Mouse (Mus musculus) heart, postnatal 0 days (tissue): ENCODE measurements around the gene Tnfrsf1a. TPM values are rescaled to one million over a fixed set of nuclear protein-coding genes. Genes with fewer than 3 reads are reported as not detected.

Source experiments
- ATAC-seq: fragments of 200-750 bp; cut with Nextera tagmentation; 2 replicates; pipeline ENCODE4 v1.8.0; 2017; ENCODE audit warnings: low read depth, moderate number of reproducible peaks, moderate library complexity; ENCODE audit not compliant: insufficient read depth
- DNase-seq: peaks from one replicate; pipeline ENCODE4 v3.0.0-alpha.2; 2016; ENCODE audit warnings: low spot score
- H3K27ac ChIP-seq: fragments of 300-500 bp; sonication (generic); 2 replicates; pipeline ENCODE4 v1.5.1; 2014; ENCODE audit warnings: low read depth, mild to moderate bottlenecking
- H3K27me3 ChIP-seq: fragments of 300-500 bp; sonication (generic); 2 replicates; pipeline ENCODE4 v1.6.1; 2014; ENCODE audit warnings: low read length, mixed read lengths; ENCODE audit not compliant: control insufficient read depth, insufficient read depth
- H3K36me3 ChIP-seq: fragments of 300-500 bp; sonication (generic); replicated peaks from 2 replicates; pipeline ENCODE4 v1.6.1; 2014; ENCODE audit warnings: low read length, mixed read lengths; ENCODE audit not compliant: control insufficient read depth, insufficient read depth
- H3K4me1 ChIP-seq: fragments of 300-500 bp; sonication (generic); 2 replicates; pipeline ENCODE4 v1.6.1; 2014; ENCODE audit warnings: antibody characterized with exemption; ENCODE audit not compliant: control insufficient read depth, insufficient read depth
- H3K4me2 ChIP-seq: fragments of 300-500 bp; sonication (generic); 2 replicates; pipeline ENCODE4 v1.6.1; 2014; ENCODE audit warnings: low read depth, mild to moderate bottlenecking, low read length, moderate library complexity
- H3K4me3 ChIP-seq: fragments of 300-500 bp; sonication (generic); 2 replicates; pipeline ENCODE4 v1.5.1; 2014; ENCODE audit warnings: low read depth, low read length
- H3K9ac ChIP-seq: fragments of 300-500 bp; sonication (generic); replicated peaks from 2 replicates; pipeline ENCODE4 v1.6.1; 2014; ENCODE audit warnings: low read depth, low read length, mixed read lengths
- H3K9me3 ChIP-seq: fragments of 300-500 bp; sonication (generic); replicated peaks from 2 replicates; pipeline ENCODE4 v1.6.1; 2016; ENCODE audit warnings: low read length; ENCODE audit not compliant: control insufficient read depth
- CTCF ChIP-seq: IDR thresholded peaks from 2 replicates; pipeline ENCODE4 v1.5.1; 2016; ENCODE audit warnings: antibody characterized with exemption, control low read depth, low read depth
- EP300 ChIP-seq: IDR thresholded peaks from 2 replicates; pipeline ENCODE4 v1.6.1; 2016; ENCODE audit warnings: antibody characterized with exemption, low read depth
- WGBS: fragments of 180-500 bp; shearing (Covaris S2); extraction: QIAGEN DNeasy Blood & Tissue Kit; methylation state at CpG from one replicate; pipeline ENCODE4 v1.1.7; 2014; 5-methylcytosine and 5-hydroxymethylcytosine counted together
- polyA plus RNA-seq: library from polyadenylated mRNA; unstranded; fragments of >200 nt; fragmentation: Nextera tagmentation; extraction: Ambion mirVana; gene quantifications from 2 replicates; pipeline ENCODE4 v1.2.1, GENCODE M21; 2015
- total RNA-seq: library from RNA; depleted of rRNA; stranded (reverse); fragments of >200 nt; gene quantifications from 2 replicates; pipeline ENCODE4 v1.2.3, GENCODE M21; 2014; ENCODE audit warnings: low replicate concordance; rRNA removed

The Tnfrsf1a gene
- total and polyA plus RNA-seq, 2 experiments from 2014 or later: 37.1 to 39.8 TPM

GRCm38 (mm10) chr6:125411661-125412060 is 62.5 kb downstream of the Tnfrsf1a start:
- H3K4me1 ChIP-seq: no peaks in the 10 kb centered on the region
- no peaks in the 10 kb centered on the region for H3K9me3 ChIP-seq
- H3K36me3 ChIP-seq: no peaks in the 10 kb centered on the region
- H3K27me3 ChIP-seq: 0 out of 2 replicates have a peak, but pooled peaks cover 5% of the 10 kb centered on the region
- ATAC-seq (no peak), DNase-seq (no peak)
- WGBS: 84% methylated on average over 6 of the region's 6 CpGs
- no peak overlapping the region for H3K27ac ChIP-seq
- H3K9ac ChIP-seq: no peak overlapping the region
- H3K4me3 ChIP-seq: no peak overlapping the region
- TF ChIP-seq CTCF (no peak), EP300 (no peak)
- H3K4me2 ChIP-seq: no peak overlapping the region

Other genes with a start within 250 kb of the Tnfrsf1a start
- 21.4 and 22.9 TPM in 2 replicates for gene Nop2, start 217.5 kb upstream of the Tnfrsf1a start, total RNA-seq
- gene Nop2, start 217.5 kb upstream of the Tnfrsf1a start, polyA plus RNA-seq: 20.6 and 25.3 TPM in 2 replicates
- 10.6 and 41.9 TPM in 2 replicates for gene Iffo1, start 204.1 kb upstream of the Tnfrsf1a start, total RNA-seq
- gene Iffo1, start 204.1 kb upstream of the Tnfrsf1a start, polyA plus RNA-seq: 10.5 and 12.3 TPM in 2 replicates
- gene Gapdh, start 182.9 kb upstream of the Tnfrsf1a start, total RNA-seq: 6,647 and 7,476 TPM in 2 replicates
- gene Gapdh, start 182.9 kb upstream of the Tnfrsf1a start, polyA plus RNA-seq: 3,728 and 4,065 TPM in 2 replicates
- 85.4 and 98.0 TPM in 2 replicates for gene Ncapd2, start 157.7 kb upstream of the Tnfrsf1a start, total RNA-seq
- gene Ncapd2, start 157.7 kb upstream of the Tnfrsf1a start, polyA plus RNA-seq: 24.5 and 26.3 TPM in 2 replicates
- 109 and 165 TPM in 2 replicates for gene Mrpl51, start 157.6 kb upstream of the Tnfrsf1a start, total RNA-seq
- gene Mrpl51, start 157.6 kb upstream of the Tnfrsf1a start, polyA plus RNA-seq: 426 and 447 TPM in 2 replicates
- 3.6 and 8.2 TPM in 2 replicates for gene Vamp1, start 133.8 kb upstream of the Tnfrsf1a start, total RNA-seq
- gene Vamp1, start 133.8 kb upstream of the Tnfrsf1a start, polyA plus RNA-seq: 5.0 and 5.4 TPM in 2 replicates
- 0.93 and 4.5 TPM in 2 replicates for gene Tapbpl, start 117.5 kb upstream of the Tnfrsf1a start, total RNA-seq
- gene Tapbpl, start 117.5 kb upstream of the Tnfrsf1a start, polyA plus RNA-seq: 3.9 and 4.5 TPM in 2 replicates
- 3.4 TPM in 1 of 2 replicates, not detected in the other for gene Cd27, start 112.4 kb upstream of the Tnfrsf1a start, total RNA-seq
- 1.3 and 1.6 TPM in 2 replicates for gene Cd27, start 112.4 kb upstream of the Tnfrsf1a start, polyA plus RNA-seq
- not detected in 2 replicates for gene Tuba3a, start 63.3 kb upstream of the Tnfrsf1a start, total RNA-seq
- not detected in 2 replicates for gene Tuba3a, start 63.3 kb upstream of the Tnfrsf1a start, polyA plus RNA-seq
- gene Ltbr, start 35.5 kb upstream of the Tnfrsf1a start, total RNA-seq: 76.7 and 93.9 TPM in 2 replicates
- gene Ltbr, start 35.5 kb upstream of the Tnfrsf1a start, polyA plus RNA-seq: 37.7 and 38.3 TPM in 2 replicates
- gene Scnn1a, start 28.7 kb upstream of the Tnfrsf1a start, total RNA-seq: 0.46 and 1.3 TPM in 2 replicates
- gene Scnn1a, start 28.7 kb upstream of the Tnfrsf1a start, polyA plus RNA-seq: 0.37 and 0.46 TPM in 2 replicates
- gene Plekhg6, start 31.4 kb downstream of the Tnfrsf1a start, total RNA-seq: not detected in 2 replicates
- 0.05 and 0.10 TPM in 2 replicates for gene Plekhg6, start 31.4 kb downstream of the Tnfrsf1a start, polyA plus RNA-seq
- 51.9 and 72.4 TPM in 2 replicates for gene Cd9, start 145.4 kb downstream of the Tnfrsf1a start, total RNA-seq
- 99.3 and 99.4 TPM in 2 replicates for gene Cd9, start 145.4 kb downstream of the Tnfrsf1a start, polyA plus RNA-seq
- 70.5 and 99.9 TPM in 2 replicates for gene Vwf, start 197.4 kb downstream of the Tnfrsf1a start, total RNA-seq
- gene Vwf, start 197.4 kb downstream of the Tnfrsf1a start, polyA plus RNA-seq: 21.9 and 25.3 TPM in 2 replicates